Mouse (Mus musculus) midbrain, embryonic 14.5 days (tissue): Measurements from ENCODE around the gene Ksr2. TPM values are rescaled to one million over a fixed set of nuclear protein-coding genes. Genes with fewer than 3 reads are reported as not detected.

ENCODE experiments used
- ATAC-seq: fragments of 200-750 bp; cut with Nextera tagmentation; 2 replicates; pipeline ENCODE4 v1.8.0; 2017; ENCODE audit warnings: moderate number of reproducible peaks, moderate library complexity; ENCODE audit not compliant: low FRiP score, low TSS enrichment
- DNase-seq: peaks from one replicate; pipeline ENCODE4 v3.0.0-alpha.2; 2015
- H3K27ac ChIP-seq: fragments of 300-500 bp; sonication (generic); replicated peaks from 2 replicates; pipeline ENCODE4 v1.5.1; 2014; ENCODE audit warnings: mild to moderate bottlenecking, low read depth, low read length, moderate library complexity
- H3K27me3 ChIP-seq: fragments of 300-500 bp; sonication (generic); 2 replicates; pipeline ENCODE4 v1.6.1; 2014; ENCODE audit warnings: low read length, control low read depth, mixed read lengths; ENCODE audit not compliant: control insufficient read depth, insufficient read depth
- H3K36me3 ChIP-seq: fragments of 300-500 bp; sonication (generic); 2 replicates; pipeline ENCODE4 v1.6.1; 2014; ENCODE audit warnings: low read length, control low read depth; ENCODE audit not compliant: control insufficient read depth, insufficient read depth
- H3K4me1 ChIP-seq: fragments of 300-500 bp; sonication (generic); 2 replicates; pipeline ENCODE4 v1.6.1; 2014; ENCODE audit warnings: mild to moderate bottlenecking, antibody characterized with exemption, low read length, control low read depth; ENCODE audit not compliant: control insufficient read depth, insufficient read depth
- H3K4me2 ChIP-seq: fragments of 300-500 bp; sonication (generic); 2 replicates; pipeline ENCODE4 v1.6.1; 2014; ENCODE audit warnings: mild to moderate bottlenecking, low read length, moderate library complexity
- H3K4me3 ChIP-seq: fragments of 300-500 bp; sonication (generic); replicated peaks from 2 replicates; pipeline ENCODE4 v1.5.1; 2014; ENCODE audit warnings: low read depth, low read length
- H3K9ac ChIP-seq: fragments of 300-500 bp; sonication (generic); replicated peaks from 2 replicates; pipeline ENCODE4 v1.6.1; 2014; ENCODE audit warnings: mild to moderate bottlenecking, low read length, moderate library complexity
- H3K9me3 ChIP-seq: fragments of 300-500 bp; sonication (generic); 2 replicates; pipeline ENCODE4 v1.6.1; 2016; ENCODE audit warnings: low read length, control low read depth, mixed read lengths; ENCODE audit not compliant: control insufficient read depth
- WGBS: fragments of 180-500 bp; shearing (Covaris S2); extraction: QIAGEN DNeasy Blood & Tissue Kit; methylation state at CpG from one replicate; pipeline ENCODE4 v1.1.7; 2014; 5-methylcytosine and 5-hydroxymethylcytosine counted together
- polyA plus RNA-seq: library from polyadenylated mRNA; unstranded; fragments of >200 nt; fragmentation: Nextera tagmentation; extraction: Ambion mirVana; gene quantifications from 2 replicates; pipeline ENCODE4 v1.2.1, GENCODE M21; 2014

Ksr2 gene
- polyA plus RNA-seq, 1 experiment from 2014 or later, result 8.1 TPM

- Histone ChIP-seq H3K27ac (no peak overlapping the region), H3K36me3 (no peaks in the 10 kb centered on the region), H3K4me1 (no peaks in the 10 kb centered on the region), H3K9me3 (no peaks in the 10 kb centered on the region), H3K4me3 (no peak overlapping the region), H3K4me2 (no peak overlapping the region), H3K27me3 (no peaks in the 10 kb centered on the region), H3K9ac (no peak overlapping the region)
- WGBS, result 34% methylated on average over 8 of the region's 8 CpGs
- no peak for DNase-seq
- ATAC-seq, result no peak
These were observed 41.7 kb downstream of the Ksr2 start for GRCm38 (mm10) chr5:117455546-117455945.

- DNase-seq (no peak), ATAC-seq (no peak)
- 0 out of 2 replicates have a peak, but pooled peaks cover 5% of the 10 kb centered on the region for H3K9me3 ChIP-seq
- H3K4me2 ChIP-seq, result no peak overlapping the region
- H3K27ac ChIP-seq, result no peak overlapping the region
- WGBS, result 48% methylated on average over 9 of the region's 9 CpGs
- no peaks in the 10 kb centered on the region for H3K36me3 ChIP-seq
- H3K9ac ChIP-seq, result no peak overlapping the region
- no peaks in the 10 kb centered on the region for H3K27me3 ChIP-seq
- no peak overlapping the region for H3K4me3 ChIP-seq
- no peaks in the 10 kb centered on the region for H3K4me1 ChIP-seq
These were observed 43.3 kb downstream of the Ksr2 start for GRCm38 (mm10) chr5:117457121-117457520.

- no peak overlapping the region for H3K4me3 ChIP-seq
- 81% methylated on average over 8 of the region's 8 CpGs for WGBS
- no peak for ATAC-seq
- H3K27ac ChIP-seq, result no peak overlapping the region
- H3K36me3 ChIP-seq, result no peaks in the 10 kb centered on the region
- no peaks in the 10 kb centered on the region for H3K27me3 ChIP-seq
- no peak overlapping the region for H3K9ac ChIP-seq
- no peak overlapping the region for H3K4me2 ChIP-seq
- DNase-seq, result no peak
- 0 out of 2 replicates have a peak, but pooled peaks cover 5% of the 10 kb centered on the region for H3K9me3 ChIP-seq
- no peaks in the 10 kb centered on the region for H3K4me1 ChIP-seq
These were observed 43.8 kb downstream of the Ksr2 start for GRCm38 (mm10) chr5:117457583-117457982.

GRCm38 (mm10) chr5:117458899-117459298, 45.1 kb downstream of the Ksr2 start:
- no peaks in the 10 kb centered on the region for H3K36me3 ChIP-seq
- H3K4me2 ChIP-seq, result no peak overlapping the region
- no peak overlapping the region for H3K27ac ChIP-seq
- WGBS, result 79% methylated on average over 9 of the region's 9 CpGs
- H3K4me3 ChIP-seq, result no peak overlapping the region
- no peaks in the 10 kb centered on the region for H3K4me1 ChIP-seq
- no peaks in the 10 kb centered on the region for H3K27me3 ChIP-seq
- H3K9ac ChIP-seq, result no peak overlapping the region
- H3K9me3 ChIP-seq, result 0 out of 2 replicates have a peak, but pooled peaks cover 5% of the 10 kb centered on the region
- DNase-seq, result no peak
- ATAC-seq, result no peak

GRCm38 (mm10) chr5:117460261-117460660, 46.5 kb downstream of the Ksr2 start:
- Histone ChIP-seq H3K4me2 (no peak overlapping the region), H3K4me1 (no peaks in the 10 kb centered on the region), H3K36me3 (no peaks in the 10 kb centered on the region), H3K27me3 (no peaks in the 10 kb centered on the region), H3K9me3 (0 out of 2 replicates have a peak, but pooled peaks cover 5% of the 10 kb centered on the region), H3K4me3 (no peak overlapping the region), H3K9ac (no peak overlapping the region), H3K27ac (no peak overlapping the region)
- no peak for ATAC-seq
- WGBS, result 94% methylated on average over 14 of the region's 14 CpGs
- no peak for DNase-seq

- Histone ChIP-seq H3K9me3 (no peaks in the 10 kb centered on the region), H3K4me2 (no peak overlapping the region), H3K4me3 (no peak overlapping the region), H3K27ac (no peak overlapping the region), H3K27me3 (no peaks in the 10 kb centered on the region), H3K4me1 (no peaks in the 10 kb centered on the region), H3K9ac (no peak overlapping the region), H3K36me3 (no peaks in the 10 kb centered on the region)
- WGBS, result 85% methylated on average over 12 of the region's 12 CpGs
- ATAC-seq, result no peak
- DNase-seq, result no peak
These were observed 53.3 kb downstream of the Ksr2 start for GRCm38 (mm10) chr5:117467052-117467451.

GRCm38 (mm10) chr5:117468961-117469360, 55.2 kb downstream of the Ksr2 start:
- Histone ChIP-seq H3K4me3 (no peak overlapping the region), H3K4me1 (no peaks in the 10 kb centered on the region), H3K27ac (no peak overlapping the region), H3K4me2 (no peak overlapping the region), H3K36me3 (no peaks in the 10 kb centered on the region), H3K27me3 (no peaks in the 10 kb centered on the region), H3K9me3 (no peaks in the 10 kb centered on the region), H3K9ac (no peak overlapping the region)
- DNase-seq (no peak), ATAC-seq (no peak)
- 92% methylated on average over 4 of the region's 4 CpGs for WGBS

- no peak for ATAC-seq
- H3K36me3 ChIP-seq, result no peaks in the 10 kb centered on the region
- H3K9ac ChIP-seq, result no peak overlapping the region
- no peaks in the 10 kb centered on the region for H3K27me3 ChIP-seq
- no peak overlapping the region for H3K4me3 ChIP-seq
- DNase-seq, result no peak
- no peak overlapping the region for H3K4me2 ChIP-seq
- H3K9me3 ChIP-seq, result no peaks in the 10 kb centered on the region
- H3K4me1 ChIP-seq, result no peaks in the 10 kb centered on the region
- 95% methylated on average over 8 of the region's 8 CpGs for WGBS
- H3K27ac ChIP-seq, result no peak overlapping the region
These were observed 55.8 kb downstream of the Ksr2 start for GRCm38 (mm10) chr5:117469572-117469971.

GRCm38 (mm10) chr5:117481162-117481561, 67.4 kb downstream of the Ksr2 start:
- no peaks in the 10 kb centered on the region for H3K4me1 ChIP-seq
- no peak overlapping the region for H3K27ac ChIP-seq
- no peaks in the 10 kb centered on the region for H3K36me3 ChIP-seq
- H3K9me3 ChIP-seq, result no peaks in the 10 kb centered on the region
- H3K27me3 ChIP-seq, result no peaks in the 10 kb centered on the region
- ATAC-seq (no peak), DNase-seq (no peak)
- H3K4me2 ChIP-seq, result no peak overlapping the region
- no peak overlapping the region for H3K4me3 ChIP-seq
- H3K9ac ChIP-seq, result no peak overlapping the region
- WGBS, result 88% methylated on average over 3 of the region's 3 CpGs
